Mouse (Mus musculus): ENCODE data around the gene Dscam. TPM values are rescaled to one million over a fixed set of nuclear protein-coding genes. Genes with fewer than 3 reads are reported as not detected.
A peak's percentile ranks its signal among the peaks of the same experiment; 100 is the strongest.

The Dscam gene
- total RNA-seq, 2 experiments from 2014 or later, result not detected

GRCm38 (mm10) chr16:96802636-96803035 lies 367.9 kb downstream of the Dscam start:
- ATAC-seq (replicated peaks; ENCODE audit: low FRiP score, poor library complexity, severe bottlenecking), result no peak

GRCm38 (mm10) chr16:96801650-96802237 lies 368.8 kb downstream of the Dscam start:
- no peak for ATAC-seq (replicated peaks; ENCODE audit: low FRiP score, poor library complexity, severe bottlenecking)

GRCm38 (mm10) chr16:96795431-96795830 lies 375.1 kb downstream of the Dscam start:
- peak; percentile 70; the same call in 1 of the 2 replicates for ATAC-seq (replicated peaks; ENCODE audit: low FRiP score, poor library complexity, severe bottlenecking)

GRCm38 (mm10) chr16:96791307-96791706 lies 379.2 kb downstream of the Dscam start:
- no peak for ATAC-seq (replicated peaks; ENCODE audit: low FRiP score, poor library complexity, severe bottlenecking)

GRCm38 (mm10) chr16:96788286-96788685 lies 382.3 kb downstream of the Dscam start:
- no peak for ATAC-seq (replicated peaks; ENCODE audit: low FRiP score, poor library complexity, severe bottlenecking)

GRCm38 (mm10) chr16:96779021-96779420 lies 391.5 kb downstream of the Dscam start:
- no peak for ATAC-seq (replicated peaks; ENCODE audit: low FRiP score, poor library complexity, severe bottlenecking)

- no peak for ATAC-seq (replicated peaks; ENCODE audit: low FRiP score, poor library complexity, severe bottlenecking)
These were observed 396.3 kb downstream of the Dscam start for GRCm38 (mm10) chr16:96774245-96774644.

GRCm38 (mm10) chr16:96767985-96768384 lies 402.6 kb downstream of the Dscam start:
- no peak for ATAC-seq (replicated peaks; ENCODE audit: low FRiP score, poor library complexity, severe bottlenecking)

GRCm38 (mm10) chr16:96767508-96767907 lies 403.0 kb downstream of the Dscam start:
- no peak for ATAC-seq (replicated peaks; ENCODE audit: low FRiP score, poor library complexity, severe bottlenecking)

- ATAC-seq (replicated peaks; ENCODE audit: low FRiP score, poor library complexity, severe bottlenecking), result no peak
These were observed 409.3 kb downstream of the Dscam start for GRCm38 (mm10) chr16:96761225-96761624.

- ATAC-seq (replicated peaks; ENCODE audit: low FRiP score, poor library complexity, severe bottlenecking), result no peak
These were observed 411.4 kb downstream of the Dscam start for GRCm38 (mm10) chr16:96759081-96759603.

GRCm38 (mm10) chr16:96758381-96758780 lies 412.2 kb downstream of the Dscam start:
- no peak for ATAC-seq (replicated peaks; ENCODE audit: low FRiP score, poor library complexity, severe bottlenecking)

GRCm38 (mm10) chr16:96757588-96758313 lies 412.8 kb downstream of the Dscam start:
- no peak for ATAC-seq (replicated peaks; ENCODE audit: low FRiP score, poor library complexity, severe bottlenecking)

GRCm38 (mm10) chr16:96756994-96757393 lies 413.6 kb downstream of the Dscam start:
- no peak for ATAC-seq (replicated peaks; ENCODE audit: low FRiP score, poor library complexity, severe bottlenecking)

GRCm38 (mm10) chr16:96754971-96755504 lies 415.5 kb downstream of the Dscam start:
- no peak for ATAC-seq (replicated peaks; ENCODE audit: low FRiP score, poor library complexity, severe bottlenecking)

GRCm38 (mm10) chr16:96754381-96754780 lies 416.2 kb downstream of the Dscam start:
- ATAC-seq (replicated peaks; ENCODE audit: low FRiP score, poor library complexity, severe bottlenecking), result 0 out of 2 replicates have a peak, but pooled peaks have one; percentile 43

GRCm38 (mm10) chr16:96753781-96754173 lies 416.8 kb downstream of the Dscam start:
- ATAC-seq (replicated peaks; ENCODE audit: low FRiP score, poor library complexity, severe bottlenecking), result no peak

- no peak for ATAC-seq (replicated peaks; ENCODE audit: low FRiP score, poor library complexity, severe bottlenecking)
These were observed 417.3 kb downstream of the Dscam start for GRCm38 (mm10) chr16:96753164-96753780.

GRCm38 (mm10) chr16:96742475-96743255 lies 427.9 kb downstream of the Dscam start:
- ATAC-seq (replicated peaks; ENCODE audit: low FRiP score, poor library complexity, severe bottlenecking), result no peak

GRCm38 (mm10) chr16:96741336-96741735 lies 429.2 kb downstream of the Dscam start:
- ATAC-seq (replicated peaks; ENCODE audit: low FRiP score, poor library complexity, severe bottlenecking), result peak; percentile 67

Measured in erythroid progenitor cell, adult 5-6 weeks (primary cell).